Mouse (Mus musculus) CD4-positive naive resting alpha-beta T cell, adult 76 days (primary cell): ENCODE data around the gene Daam1. TPM values are rescaled to one million over a fixed set of nuclear protein-coding genes. Genes with fewer than 3 reads are reported as not detected.

Experiments used
- total RNA-seq: library from RNA; stranded (reverse); gene quantifications from one replicate; pipeline ENCODE4 v1.2.4, GENCODE M21; 2023

The Daam1 gene
- total RNA-seq = 15.3 TPM

GRCm38 (mm10) chr12:71830607-71831257 lies at the start of gene Daam1:
Gene Daam1 (plus strand): TSS chr12:71831078.

Other genes with a start within 250 kb of the Daam1 start
- not detected for gene Gpr135, start 240.0 kb downstream of the Daam1 start, total RNA-seq